Mouse (Mus musculus): ENCODE results near the gene Glt1d1. TPM values are rescaled to one million over a fixed set of nuclear protein-coding genes. Genes with fewer than 3 reads are reported as not detected.

Glt1d1 gene
- total RNA-seq, 2 experiments from 2014 or later, result 18.4 to 23.7 TPM

Other genes with a start within 250 kb of the Glt1d1 start
- gene Slc15a4, start 635 bp downstream of the Glt1d1 start, total RNA-seq (2021), result 10 to 100 TPM; 26.9 to 29.0 TPM

Measured in layer of hippocampus, adult 18-20 months (tissue).